Mouse (Mus musculus): Measurements from ENCODE around the gene Vmn1r70. TPM values are rescaled to one million over a fixed set of nuclear protein-coding genes. Genes with fewer than 3 reads are reported as not detected.

The Vmn1r70 gene
- total RNA-seq (2021): not detected
- long read RNA-seq, experiment 1: 0 reads
- long read RNA-seq, experiment 2: 0 reads

DNA sequence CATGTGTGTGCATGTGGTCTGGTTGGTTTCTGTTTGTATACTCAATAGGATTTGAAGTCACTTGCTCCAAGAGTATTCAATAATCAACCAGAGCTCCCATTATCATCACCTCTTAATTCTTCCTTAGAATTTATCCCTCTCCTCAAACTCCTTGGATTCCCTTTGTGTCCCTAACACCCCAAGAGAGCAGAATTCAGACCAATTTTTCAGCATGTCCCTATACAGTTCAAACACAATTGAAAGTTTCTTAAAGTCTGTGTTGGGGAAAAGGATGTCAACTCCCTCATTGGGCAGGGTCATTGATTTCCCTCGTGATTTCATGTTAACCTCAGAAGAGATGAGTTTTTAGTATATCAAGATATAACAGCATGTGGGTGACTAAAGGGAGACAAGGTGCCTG lies at the start of gene Vmn1r70:
TSS of gene Vmn1r70 (plus strand) at position 301 of the 400 bp plus-strand sequence.
- DNase-seq: no peak

DNA sequence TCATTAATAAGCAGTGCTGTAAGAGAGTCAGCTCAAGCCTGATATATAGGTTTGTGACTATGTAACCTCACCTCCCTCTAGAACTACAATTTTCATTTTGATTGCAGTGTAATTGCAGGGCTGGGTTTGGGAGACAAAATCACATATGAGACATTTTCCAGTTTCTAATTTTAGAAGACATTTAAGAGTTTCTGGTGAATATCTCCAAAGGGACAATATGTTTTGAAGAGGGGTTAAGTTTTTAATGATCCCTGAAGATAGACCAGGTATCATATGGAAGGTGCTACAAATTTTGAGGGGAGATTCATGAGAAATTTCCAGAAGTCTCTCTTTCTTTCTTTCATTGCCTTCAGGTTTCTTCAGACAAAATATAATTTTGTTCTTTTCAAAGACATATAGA lies 17.8 kb upstream of the Vmn1r70 start, which contains the start of gene Vmn1r69:
TSS of gene Vmn1r69 (minus strand) at position 101 of the 400 bp plus-strand sequence.
- no peak for DNase-seq

Other genes starting within 250 kb of the Vmn1r70 start
- gene Vmn1r67, start 188.2 kb upstream of the Vmn1r70 start, total RNA-seq (2021): not detected
- 1 to 10 TPM; 2.5 to 3.0 TPM for gene Zik1, start 136.1 kb upstream of the Vmn1r70 start, total RNA-seq (2021)
- gene Vmn1r68, start 73.0 kb upstream of the Vmn1r70 start, total RNA-seq (2021): not detected
- not detected for gene Vmn1r69, start 17.9 kb upstream of the Vmn1r70 start, total RNA-seq (2021)
- gene Nlrp4b, start 56.3 kb downstream of the Vmn1r70 start, total RNA-seq (2021): not detected
- not detected for gene Vmn1r71, start 122.8 kb downstream of the Vmn1r70 start, total RNA-seq (2021)